Mouse (Mus musculus) CD4-positive helper T cell, adult 2 months (primary cell): ENCODE measurements at regions not wholly inside any gene's neighbourhood (a gene's known extent, or its start where the extent isn't known, plus 50 kb on each side); places are given as distances from the start of the nearest gene placed in this dataset.
A peak's percentile ranks its signal among the peaks of the same experiment; 100 is the strongest.

Experiments
- DNase-seq: peaks from one replicate; pipeline ENCODE4 v3.0.0-alpha.2; 2012; ENCODE audit warnings: low read depth, missing footprints, low spot score

DNA sequence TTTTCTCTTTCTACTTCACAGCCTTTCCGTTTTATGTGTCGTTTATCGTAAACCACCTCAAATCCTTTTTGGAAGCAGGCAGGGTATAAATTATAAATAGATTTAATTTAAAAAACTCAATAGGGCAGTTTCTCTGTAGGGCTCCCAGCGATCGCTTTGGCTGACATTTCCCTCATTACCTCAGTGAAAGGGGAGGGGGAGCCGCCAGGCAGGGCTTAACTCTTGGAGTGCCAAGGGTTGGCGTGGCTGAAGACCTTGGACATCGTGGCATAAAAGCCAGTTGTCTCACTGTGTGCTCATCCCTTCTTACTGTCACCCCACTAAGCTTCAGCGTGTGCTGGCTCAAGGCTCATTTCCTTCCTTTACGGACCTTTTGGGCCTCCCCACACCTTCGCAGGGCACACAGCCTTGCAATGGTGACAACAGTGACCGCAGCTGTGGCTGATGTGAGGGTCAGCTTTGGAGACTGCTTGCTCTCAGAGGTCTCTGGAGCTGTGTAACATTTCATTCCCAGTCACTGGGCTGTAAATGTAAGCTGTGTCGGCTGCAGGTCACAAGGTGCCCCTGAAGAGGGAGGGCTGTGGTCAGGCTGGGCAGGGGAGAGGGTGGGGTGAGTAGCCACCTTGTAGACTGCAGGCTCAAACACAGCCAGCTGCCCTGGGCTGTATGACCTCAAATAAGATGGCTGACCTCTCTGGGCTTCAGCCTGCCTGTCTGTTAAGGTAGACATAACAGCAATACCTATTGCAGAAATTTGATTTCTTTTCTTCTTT is 81.6 kb upstream of the Stx16 start:
- no peak for DNase-seq

DNA sequence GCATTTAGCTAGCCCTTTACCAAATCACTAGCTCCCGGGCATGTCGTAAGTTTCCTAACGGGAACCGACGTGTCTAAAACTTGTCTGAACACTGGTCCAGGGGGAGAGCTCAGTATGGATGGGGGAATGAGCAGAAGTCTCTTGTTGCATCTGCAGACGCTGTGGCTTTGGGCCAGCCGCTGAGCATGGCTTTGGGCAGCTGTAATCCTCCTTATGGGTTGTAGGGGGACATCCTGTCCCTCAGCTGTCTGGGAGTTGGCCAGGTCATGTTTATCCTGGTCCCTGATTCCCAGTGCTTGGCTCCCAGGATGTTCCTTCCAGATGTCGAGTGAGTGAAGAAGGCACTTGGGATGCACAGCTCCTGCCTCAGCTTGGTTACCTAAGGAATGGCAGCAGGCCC is 71.4 kb upstream of the Stx16 start:
- no peak for DNase-seq

DNA sequence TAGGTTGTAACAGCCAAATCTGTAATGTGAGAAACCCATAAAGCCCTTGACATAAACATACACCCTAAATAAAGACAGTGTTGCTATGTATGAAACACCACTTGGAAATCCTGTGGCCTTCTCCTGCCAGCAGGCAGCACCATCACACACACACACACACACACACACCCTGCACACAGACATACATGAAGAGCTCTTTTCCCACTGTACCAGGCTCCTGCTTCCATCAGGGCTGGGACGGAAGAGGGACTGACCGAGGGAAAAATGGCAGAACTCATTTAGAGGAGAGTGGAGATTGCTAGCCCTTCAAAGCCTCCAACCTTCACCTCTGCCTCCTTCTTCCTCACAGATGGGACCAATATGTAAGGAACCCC is 68.1 kb upstream of the Stx16 start:
- DNase-seq, result no peak

DNA sequence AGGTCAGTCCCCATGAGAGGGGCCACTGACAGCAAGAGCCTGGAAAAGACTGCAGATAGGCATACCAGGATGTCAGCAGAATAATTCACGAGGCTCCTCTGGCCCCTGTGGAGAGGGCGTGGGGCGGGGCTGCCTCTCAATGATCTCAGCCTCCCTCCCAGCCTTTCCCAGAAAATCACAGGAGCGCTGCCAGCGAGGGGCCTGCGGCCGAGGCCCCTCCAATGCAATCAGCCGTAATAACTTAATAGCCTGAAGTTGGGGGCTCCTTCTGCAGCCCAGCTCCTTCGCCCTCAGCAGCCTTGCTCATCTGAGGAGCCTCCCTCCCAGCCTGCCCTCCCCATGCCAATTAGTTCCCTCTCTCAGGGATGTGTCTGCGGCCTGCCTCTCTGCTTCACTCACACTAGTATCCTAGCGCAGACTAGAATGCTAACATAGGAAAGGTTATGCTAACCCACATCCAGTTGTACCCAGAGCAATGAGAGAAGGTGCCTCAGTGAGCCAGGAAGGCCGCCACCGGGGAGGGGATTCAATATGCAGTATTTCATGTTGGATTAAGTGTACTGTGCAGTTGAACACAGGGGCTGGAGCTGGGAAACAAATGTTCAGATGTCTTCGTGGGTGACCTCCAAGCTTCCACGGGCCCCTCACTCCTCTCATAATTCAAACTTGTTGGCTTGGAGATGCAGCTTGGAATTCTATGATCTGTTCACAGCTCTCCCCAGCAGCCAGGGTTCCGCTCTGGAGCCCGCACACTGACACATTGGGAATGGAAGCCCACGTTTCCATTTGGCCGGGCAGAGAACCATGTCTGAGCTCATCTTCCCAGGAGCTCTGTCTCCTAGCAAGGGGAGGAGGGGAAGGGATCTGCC is 67.5 kb upstream of the Stx16 start:
- no peak for DNase-seq

DNA sequence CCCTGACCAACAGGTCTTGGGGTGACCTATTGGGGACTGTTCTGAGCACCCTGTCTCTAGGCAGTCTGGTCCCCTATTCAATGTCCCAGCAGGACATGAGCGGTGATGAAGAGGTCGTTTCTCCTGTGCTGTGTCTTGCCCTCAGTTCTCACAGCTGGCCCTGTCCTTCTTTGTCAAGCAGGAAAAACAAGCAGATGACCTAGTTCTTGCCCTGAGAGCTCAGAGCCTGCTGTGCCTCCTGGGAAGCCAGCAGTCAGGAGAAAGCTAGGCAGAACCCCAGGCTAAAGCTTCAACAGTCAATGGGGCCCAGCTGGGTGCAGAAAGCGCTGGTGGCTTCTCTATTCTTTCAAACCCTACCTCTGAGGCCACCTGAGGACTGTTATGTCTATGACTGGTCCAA is 66.1 kb upstream of the Stx16 start:
- no peak for DNase-seq

DNA sequence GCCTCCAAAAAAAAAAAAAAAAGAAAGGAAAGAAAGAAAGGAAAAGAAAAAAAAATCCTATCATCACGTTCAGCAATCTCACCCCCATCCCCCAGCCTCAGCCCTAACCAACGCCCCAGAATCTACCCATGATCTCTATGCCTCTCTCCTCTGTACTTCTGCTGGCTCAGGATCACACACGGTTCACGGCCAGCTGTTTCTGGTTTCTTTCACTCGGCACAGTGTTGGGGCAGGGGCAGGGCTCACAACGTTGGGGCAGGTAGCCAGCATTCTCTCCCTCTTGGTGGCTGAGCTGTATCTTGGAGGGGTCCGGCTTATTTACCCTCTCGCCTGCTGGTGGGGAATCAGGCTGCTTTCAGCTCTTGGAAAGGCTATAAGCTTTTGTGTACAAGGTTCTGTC is 64.7 kb upstream of the Stx16 start:
- no peak for DNase-seq

DNA sequence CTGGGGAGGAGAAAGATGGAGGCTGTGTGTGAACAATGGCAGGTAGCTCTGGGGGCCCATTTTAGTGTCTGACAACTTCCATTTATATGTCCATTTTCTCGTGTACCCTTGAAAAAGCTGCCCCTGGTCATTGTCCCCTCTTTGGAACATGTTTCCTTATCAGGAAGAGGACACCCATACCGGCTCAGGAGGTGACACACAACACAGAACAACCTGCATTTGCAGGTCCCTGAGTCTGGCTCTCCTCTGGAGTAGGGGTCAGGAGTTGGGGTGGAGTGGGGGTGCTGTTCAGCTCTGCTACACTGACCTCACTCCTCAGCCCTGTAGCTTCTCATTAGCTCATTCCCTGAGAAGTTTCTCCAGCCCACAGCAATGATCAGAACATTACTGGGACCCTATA is 61.7 kb upstream of the Stx16 start:
- no peak for DNase-seq

DNA sequence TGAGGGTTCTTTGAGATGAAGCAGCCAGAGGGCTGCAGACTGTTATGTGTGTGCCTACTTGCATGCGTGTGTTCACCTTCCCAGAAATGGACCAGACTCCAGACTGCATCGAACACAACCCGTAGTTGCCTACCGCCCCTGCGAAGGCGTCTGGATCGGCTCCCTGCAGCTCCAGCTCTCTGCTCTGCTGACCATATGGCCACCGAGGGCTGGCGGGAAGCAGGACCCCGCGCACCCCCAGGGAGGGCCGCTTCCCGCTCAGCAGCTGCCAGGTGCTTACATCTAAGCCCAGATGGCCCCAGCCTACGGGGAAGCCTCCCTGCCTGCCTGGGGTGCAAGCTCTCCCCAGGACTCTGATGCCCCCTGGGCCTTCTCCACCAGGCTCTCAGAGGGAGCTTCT is 60.8 kb upstream of the Stx16 start:
- no peak for DNase-seq

DNA sequence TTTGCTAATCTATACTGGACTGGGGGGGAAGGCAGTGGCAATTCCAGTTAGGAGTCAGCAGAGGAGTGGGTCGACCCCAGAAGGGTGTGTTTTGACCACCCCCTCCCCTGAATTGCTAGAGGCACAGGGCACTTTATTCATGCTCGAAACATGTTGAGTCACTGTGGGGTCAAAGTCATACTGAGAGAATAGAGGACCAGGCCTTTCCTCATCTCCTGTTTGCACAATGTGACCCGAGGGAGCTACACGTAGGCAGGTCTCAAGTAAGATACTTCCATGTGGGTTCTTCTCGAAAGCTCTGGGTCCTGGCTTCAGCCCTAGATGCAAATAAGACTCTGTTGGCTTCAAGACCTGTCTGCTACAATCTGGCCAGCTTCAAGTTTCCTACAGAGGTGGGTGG is 60.0 kb upstream of the Stx16 start:
- no peak for DNase-seq

DNA sequence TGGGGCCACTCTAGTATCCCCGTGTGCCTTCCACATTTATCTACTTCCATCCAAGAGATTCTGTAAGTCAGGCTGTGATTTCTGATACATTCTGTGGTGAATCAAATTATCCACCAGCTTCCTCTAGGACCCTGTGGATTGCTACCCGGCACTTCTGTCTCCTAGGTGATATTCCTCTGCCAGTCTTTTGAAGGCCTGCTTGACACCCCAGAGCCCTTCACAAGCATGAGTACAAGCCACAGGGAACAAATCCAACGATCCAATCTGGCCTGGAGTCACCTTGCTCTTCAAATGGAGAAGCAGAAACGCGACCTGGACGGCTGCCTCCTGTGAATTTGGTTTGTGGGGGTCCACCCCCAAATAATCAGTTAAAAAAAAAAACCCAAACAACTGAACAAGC is 59.1 kb upstream of the Stx16 start:
- no peak for DNase-seq

DNA sequence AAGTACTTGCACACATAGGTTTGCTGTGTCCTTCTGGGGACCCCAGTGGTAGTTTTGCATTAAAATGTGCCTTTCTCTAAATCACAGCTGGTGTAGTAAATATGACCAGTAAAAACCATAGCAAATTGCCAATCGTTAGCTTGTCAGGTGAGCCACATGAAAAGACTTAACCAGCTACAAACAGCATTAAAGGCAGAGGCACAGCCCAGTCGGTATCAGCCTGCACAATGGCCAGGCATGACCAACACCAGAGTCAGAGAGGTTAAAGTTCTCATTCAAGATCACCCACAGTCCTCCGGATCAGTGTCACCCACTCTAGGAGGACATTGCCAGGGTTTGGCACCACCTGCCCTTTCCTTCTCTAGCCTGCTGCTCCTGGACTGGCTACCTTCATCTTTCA is 58.5 kb upstream of the Stx16 start:
- no peak for DNase-seq

DNA sequence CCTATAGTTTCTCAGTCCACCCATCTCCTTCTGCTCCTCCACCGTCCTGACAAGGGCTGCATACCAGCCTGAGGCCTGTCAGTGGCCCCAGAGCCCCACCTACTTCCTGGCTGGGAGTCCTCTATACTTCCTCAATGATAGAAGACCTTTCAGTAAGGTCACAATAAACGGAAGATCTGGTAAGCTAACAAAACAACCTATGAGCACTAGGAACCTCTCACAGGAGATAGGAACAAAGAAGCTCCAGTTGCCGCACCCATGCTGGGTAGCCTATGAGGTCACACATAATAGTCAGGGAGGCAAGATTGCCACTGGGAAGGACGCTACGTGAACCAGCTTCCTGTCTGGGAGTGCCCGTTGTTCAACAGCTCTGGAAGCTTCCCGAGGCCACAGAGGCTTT is 58.1 kb upstream of the Stx16 start:
- peak; percentile 22 for DNase-seq

DNA sequence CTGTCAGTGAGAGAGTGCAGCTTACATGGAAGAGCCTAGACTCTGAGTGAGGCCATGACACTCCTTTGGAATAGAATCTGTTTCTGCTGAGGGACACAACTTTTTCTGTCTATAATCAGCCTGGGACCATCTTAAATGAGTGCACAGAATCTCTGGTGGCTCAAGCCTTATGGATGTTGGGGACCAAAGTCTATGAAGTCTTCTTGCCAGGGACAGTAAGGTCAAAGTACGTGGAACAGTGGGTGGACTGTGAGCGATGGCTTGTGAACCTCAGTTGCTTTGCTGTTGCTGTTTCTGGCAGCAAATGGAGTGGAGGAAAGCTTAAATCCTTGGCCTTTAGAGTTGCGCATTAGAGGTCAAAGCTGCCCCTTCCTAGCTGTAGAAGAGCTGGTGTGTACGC is 57.1 kb upstream of the Stx16 start:
- DNase-seq, result no peak

DNA sequence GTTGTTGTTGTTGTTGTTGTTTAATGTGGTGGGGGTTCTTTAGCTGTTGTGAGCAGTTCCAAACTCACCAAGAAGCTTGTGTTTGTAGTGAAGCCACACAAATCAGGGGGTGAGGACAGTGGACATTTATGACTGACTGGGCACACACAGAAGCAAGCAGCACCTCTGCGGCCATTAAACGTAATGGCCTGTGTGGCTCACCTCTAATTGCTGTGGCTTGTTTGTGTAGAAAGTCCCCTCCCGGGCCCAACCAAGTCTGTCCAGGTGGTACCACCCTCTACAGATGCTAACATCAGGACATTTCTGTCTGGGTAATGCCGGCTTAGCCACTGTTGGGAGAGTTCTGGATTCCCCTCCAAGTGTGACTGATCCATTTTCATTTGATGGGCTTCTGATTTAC is 56.1 kb upstream of the Stx16 start:
- DNase-seq, result no peak

DNA sequence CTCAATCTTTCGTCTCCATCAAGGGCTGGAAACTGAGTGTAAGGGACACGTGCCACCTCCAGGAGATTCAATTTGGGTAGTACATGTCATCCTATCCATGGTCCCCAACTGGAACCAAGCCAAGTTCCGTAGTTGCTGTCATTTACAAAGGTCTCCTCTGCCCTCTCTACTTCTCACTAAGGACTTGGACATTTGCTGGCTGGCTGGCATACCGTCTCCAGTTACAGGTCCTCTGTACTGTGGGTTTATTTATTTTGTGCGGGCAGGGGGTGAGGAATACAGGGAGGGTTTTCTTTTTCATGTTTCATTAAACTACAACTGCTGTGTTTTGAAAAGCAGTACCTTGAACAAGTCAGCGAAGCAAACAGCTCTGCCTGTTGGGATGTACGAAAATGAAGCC is 55.7 kb upstream of the Stx16 start:
- no peak for DNase-seq

DNA sequence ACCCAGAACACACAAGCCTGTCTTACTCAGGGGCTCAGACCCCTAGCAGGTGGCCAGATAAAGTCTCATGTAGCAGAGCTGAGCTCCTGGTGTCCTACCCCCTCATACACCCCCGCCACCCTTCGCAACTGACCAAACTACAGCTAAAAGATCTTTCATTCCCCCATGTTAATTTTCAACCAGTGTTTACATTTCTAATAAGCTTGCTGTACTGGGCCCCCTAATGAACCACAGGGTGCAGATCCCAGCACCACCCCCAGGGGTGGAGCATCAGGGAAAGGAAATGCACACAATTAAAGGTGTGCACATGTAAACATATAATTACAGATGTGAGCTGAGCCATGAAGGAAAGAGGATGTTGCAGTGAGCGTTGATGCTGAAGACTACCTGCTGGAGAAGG is 54.6 kb upstream of the Stx16 start:
- DNase-seq, result no peak

DNA sequence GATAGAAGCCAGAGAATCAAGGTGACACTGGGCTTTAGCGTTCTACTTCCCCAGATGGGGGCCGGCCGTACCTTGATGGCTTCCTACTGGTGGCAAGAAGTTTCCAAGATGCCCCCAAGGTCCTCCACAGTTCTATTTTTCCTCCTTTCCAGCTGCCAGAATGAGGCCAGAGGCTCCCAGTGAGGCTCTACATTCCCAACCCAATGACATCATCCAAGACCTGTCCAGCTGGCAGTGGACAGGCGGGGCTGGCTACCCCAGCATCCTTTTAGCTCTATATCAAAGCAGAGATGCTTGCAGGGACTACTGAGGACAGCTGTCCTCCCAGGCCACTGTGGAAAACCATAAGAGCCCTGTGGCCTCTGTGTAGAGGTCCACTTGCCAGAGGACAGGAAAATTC is 53.8 kb upstream of the Stx16 start:
- no peak for DNase-seq

DNA sequence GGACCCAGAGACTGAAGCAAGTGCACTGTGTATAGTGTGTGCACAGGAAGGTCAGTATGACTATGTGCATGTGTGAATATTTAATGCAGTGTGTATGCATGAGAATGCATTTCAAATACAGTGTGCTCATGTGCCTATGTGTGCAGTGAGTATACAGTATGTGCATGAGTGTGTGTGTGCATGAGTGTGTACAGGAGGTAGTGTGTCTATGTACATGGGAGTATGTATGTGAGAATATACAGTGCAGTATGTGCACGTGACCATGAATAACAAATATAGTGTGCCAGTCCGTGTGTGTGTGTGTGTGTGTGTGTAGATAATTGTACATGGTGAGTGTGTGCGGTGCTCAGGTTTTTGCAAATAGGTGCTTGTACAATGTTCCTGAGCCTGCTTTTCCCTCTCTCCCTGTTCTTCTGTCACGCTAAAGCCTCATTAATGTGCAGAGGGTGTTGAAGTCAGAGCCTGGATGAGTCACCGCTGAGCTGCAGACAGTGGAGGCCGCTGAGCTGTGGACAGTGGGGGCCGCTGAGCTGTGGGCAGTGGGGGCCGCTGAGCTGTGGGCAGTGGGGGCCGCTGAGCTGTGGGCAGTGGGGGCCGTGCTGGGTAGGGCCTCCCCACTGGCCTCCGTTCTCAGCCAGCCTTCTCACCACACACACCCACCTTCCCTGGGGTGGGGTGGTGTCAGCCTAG is 50.8 kb upstream of the Stx16 start:
- no peak for DNase-seq
